Mouse (Mus musculus): ENCODE data around the gene Slc22a7. TPM values are rescaled to one million over a fixed set of nuclear protein-coding genes. Genes with fewer than 3 reads are reported as not detected.

Slc22a7 gene
- polyA plus RNA-seq, 1 experiment from 2014 or later, result not detected

Other genes with a start within 250 kb of the Slc22a7 start
- 7.8 and 8.4 TPM in 2 replicates for gene Polh, start 235.8 kb downstream of the Slc22a7 start, polyA plus RNA-seq (2014; fragmentation: Nextera tagmentation; extraction: Ambion mirVana)
- gene Xpo5, start 235.7 kb downstream of the Slc22a7 start, polyA plus RNA-seq (2014; fragmentation: Nextera tagmentation; extraction: Ambion mirVana), result 40.5 and 49.4 TPM in 2 replicates
- 80.4 and 83.6 TPM in 2 replicates for gene Polr1c, start 190.4 kb downstream of the Slc22a7 start, polyA plus RNA-seq (2014; fragmentation: Nextera tagmentation; extraction: Ambion mirVana)
- gene Yipf3, start 190.4 kb downstream of the Slc22a7 start, polyA plus RNA-seq (2014; fragmentation: Nextera tagmentation; extraction: Ambion mirVana), result 91.5 and 101 TPM in 2 replicates
- 9.1 and 10.1 TPM in 2 replicates for gene Lrrc73, start 184.9 kb downstream of the Slc22a7 start, polyA plus RNA-seq (2014; fragmentation: Nextera tagmentation; extraction: Ambion mirVana)
- gene Tjap1, start 155.4 kb downstream of the Slc22a7 start, polyA plus RNA-seq (2014; fragmentation: Nextera tagmentation; extraction: Ambion mirVana), result 21.8 and 24.7 TPM in 2 replicates
- gene Dlk2, start 141.0 kb downstream of the Slc22a7 start, polyA plus RNA-seq (2014; fragmentation: Nextera tagmentation; extraction: Ambion mirVana), result 13.8 and 18.8 TPM in 2 replicates
- 9.3 and 9.9 TPM in 2 replicates for gene Abcc10, start 110.1 kb downstream of the Slc22a7 start, polyA plus RNA-seq (2014; fragmentation: Nextera tagmentation; extraction: Ambion mirVana)
- gene Zfp318, start 54.7 kb downstream of the Slc22a7 start, polyA plus RNA-seq (2014; fragmentation: Nextera tagmentation; extraction: Ambion mirVana), result 30.0 and 32.5 TPM in 2 replicates
- gene Crip3, start 9.5 kb downstream of the Slc22a7 start, polyA plus RNA-seq (2014; fragmentation: Nextera tagmentation; extraction: Ambion mirVana), result 2.2 and 2.4 TPM in 2 replicates
- 6.3 and 7.0 TPM in 2 replicates for gene Ttbk1, start 49.2 kb upstream of the Slc22a7 start, polyA plus RNA-seq (2014; fragmentation: Nextera tagmentation; extraction: Ambion mirVana)
- gene Dnph1, start 58.3 kb upstream of the Slc22a7 start, polyA plus RNA-seq (2014; fragmentation: Nextera tagmentation; extraction: Ambion mirVana), result 11.8 and 12.5 TPM in 2 replicates
- 15.7 and 18.5 TPM in 2 replicates for gene Cul9, start 107.9 kb upstream of the Slc22a7 start, polyA plus RNA-seq (2014; fragmentation: Nextera tagmentation; extraction: Ambion mirVana)
- gene Srf, start 117.7 kb upstream of the Slc22a7 start, polyA plus RNA-seq (2014; fragmentation: Nextera tagmentation; extraction: Ambion mirVana), result 5.4 and 5.5 TPM in 2 replicates
- gene Ptk7, start 191.0 kb upstream of the Slc22a7 start, polyA plus RNA-seq (2014; fragmentation: Nextera tagmentation; extraction: Ambion mirVana), result 7.9 and 23.7 TPM in 2 replicates
- 27.7 and 32.1 TPM in 2 replicates for gene Klc4, start 207.6 kb upstream of the Slc22a7 start, polyA plus RNA-seq (2014; fragmentation: Nextera tagmentation; extraction: Ambion mirVana)
- gene Mrpl2, start 207.8 kb upstream of the Slc22a7 start, polyA plus RNA-seq (2014; fragmentation: Nextera tagmentation; extraction: Ambion mirVana), result 59.9 and 64.4 TPM in 2 replicates
- 30.1 and 33.8 TPM in 2 replicates for gene Cul7, start 211.9 kb upstream of the Slc22a7 start, polyA plus RNA-seq (2014; fragmentation: Nextera tagmentation; extraction: Ambion mirVana)
- gene Rrp36, start 235.9 kb upstream of the Slc22a7 start, polyA plus RNA-seq (2014; fragmentation: Nextera tagmentation; extraction: Ambion mirVana), result 44.7 and 49.6 TPM in 2 replicates
- gene Mea1, start 240.3 kb upstream of the Slc22a7 start, polyA plus RNA-seq (2014; fragmentation: Nextera tagmentation; extraction: Ambion mirVana), result 263 and 301 TPM in 2 replicates
- gene Klhdc3, start 242.5 kb upstream of the Slc22a7 start, polyA plus RNA-seq (2014; fragmentation: Nextera tagmentation; extraction: Ambion mirVana), result 151 and 161 TPM in 2 replicates